Mouse (Mus musculus) E14TG2a.4 (cell line): ENCODE measurements at regions not wholly inside any gene's neighbourhood (a gene's known extent, or its start where the extent isn't known, plus 50 kb on each side); places are given as distances from the start of the nearest gene placed in this dataset.

ENCODE experiments used
- CTCF ChIP-seq: conservative IDR thresholded peaks from 2 replicates; pipeline ENCODE4 v1.5.1; 2014; ENCODE audit warnings: low read length
- POU5F1 ChIP-seq: IDR thresholded peaks from 2 replicates; pipeline ENCODE4 v1.6.1; 2014; ENCODE audit warnings: low read length, borderline replicate concordance

DNA sequence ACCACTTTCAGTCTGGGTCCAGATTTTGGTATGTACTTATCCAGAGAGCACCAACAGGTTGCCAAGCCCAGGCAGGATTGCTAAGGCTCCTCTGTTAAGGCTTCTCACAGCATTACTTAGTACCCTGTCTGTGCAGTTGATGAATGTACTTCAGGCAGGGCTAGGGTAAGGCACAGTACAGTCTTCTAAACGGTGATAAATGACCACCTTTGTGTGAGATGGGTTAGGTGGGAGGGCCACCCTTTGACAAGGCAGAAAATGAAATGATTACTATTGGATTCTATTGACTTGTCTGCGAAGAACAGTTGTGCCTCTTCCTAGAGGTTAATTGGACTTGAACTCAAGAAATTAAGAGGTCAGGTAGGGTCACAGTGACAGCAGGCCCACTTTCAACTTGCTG, 594.4 kb upstream of the Itga1 start:
- no peak for TF ChIP-seq CTCF
- TF ChIP-seq POU5F1 = no peak
